Mouse (Mus musculus) heart, embryonic 14.5 days (tissue): ENCODE measurements around the gene Abi3bp. TPM values are rescaled to one million over a fixed set of nuclear protein-coding genes. Genes with fewer than 3 reads are reported as not detected.

Experiments
- ATAC-seq: fragments of 200-750 bp; cut with Nextera tagmentation; 2 replicates; pipeline ENCODE4 v1.8.0; 2017; ENCODE audit warnings: low read depth, moderate TSS enrichment; ENCODE audit not compliant: insufficient number of reproducible peaks, insufficient read depth, low FRiP score
- H3K27ac ChIP-seq, 2 experiments: fragments of 200-500 bp in 1 of 2; fragments of 300-500 bp in 1 of 2; sonication (generic) in 1 of 2; replicated peaks in 1 of 2; 2 replicates each; pipeline ENCODE4 v1.5.1; 2012 to 2014; ENCODE audit warnings: low read depth in 2 of 2, low read length in 2 of 2, control low read depth in 1 of 2, mild to moderate bottlenecking in 1 of 2, mixed read lengths in 1 of 2; ENCODE audit not compliant: control insufficient read depth in 1 of 2, insufficient read depth in 1 of 2
- H3K27me3 ChIP-seq: fragments of 300-500 bp; sonication (generic); 2 replicates; pipeline ENCODE4 v1.6.1; 2014; ENCODE audit warnings: mild to moderate bottlenecking, low read length, control low read depth; ENCODE audit not compliant: control insufficient read depth, insufficient read depth
- H3K36me3 ChIP-seq: fragments of 300-500 bp; sonication (generic); 2 replicates; pipeline ENCODE4 v1.6.1; 2014; ENCODE audit warnings: mild to moderate bottlenecking, control low read depth, low read length, mixed read lengths; ENCODE audit not compliant: control insufficient read depth, insufficient read depth
- H3K4me1 ChIP-seq, 2 experiments: fragments of 200-500 bp in 1 of 2; fragments of 300-500 bp in 1 of 2; sonication (generic) in 1 of 2; 2 replicates each; pipeline ENCODE4 v1.6.1; 2012 to 2014; ENCODE audit warnings: low read length in 2 of 2, control low read depth in 1 of 2, mixed read lengths in 1 of 2; ENCODE audit not compliant: control insufficient read depth in 2 of 2, insufficient read depth in 2 of 2
- H3K4me2 ChIP-seq: fragments of 300-500 bp; sonication (generic); 2 replicates; pipeline ENCODE4 v1.6.1; 2014; ENCODE audit warnings: mild to moderate bottlenecking, low read length
- H3K4me3 ChIP-seq, 2 experiments: fragments of 200-500 bp in 1 of 2; fragments of 300-500 bp in 1 of 2; sonication (generic) in 1 of 2; 2 replicates each; pipeline ENCODE4 v1.5.1; 2012 to 2014; ENCODE audit warnings: low read length in 2 of 2, mild to moderate bottlenecking in 2 of 2, control low read depth in 1 of 2, low read depth in 1 of 2, moderate library complexity in 1 of 2; ENCODE audit not compliant: control insufficient read depth in 1 of 2, insufficient read depth in 1 of 2
- H3K9ac ChIP-seq: fragments of 300-500 bp; sonication (generic); 2 replicates; pipeline ENCODE4 v1.6.1; 2014; ENCODE audit warnings: mild to moderate bottlenecking, low read length
- H3K9me3 ChIP-seq: fragments of 300-500 bp; sonication (generic); 2 replicates; pipeline ENCODE4 v1.6.1; 2016; ENCODE audit warnings: low read length, control low read depth; ENCODE audit not compliant: control insufficient read depth
- WGBS: fragments of 180-500 bp; shearing (Covaris S2); extraction: QIAGEN DNeasy Blood & Tissue Kit; methylation state at CpG from one replicate; pipeline ENCODE4 v1.1.7; 2014; 5-methylcytosine and 5-hydroxymethylcytosine counted together
- polyA plus RNA-seq: library from polyadenylated mRNA; unstranded; fragments of >200 nt; fragmentation: Nextera tagmentation; extraction: Ambion mirVana; gene quantifications from 2 replicates; pipeline ENCODE4 v1.2.1, GENCODE M21; 2014

Gene Abi3bp
- polyA plus RNA-seq, 1 experiment from 2014 or later: 4.7 TPM

- no peaks in the 10 kb centered on the region for H3K27me3 ChIP-seq
- no peak for ATAC-seq
- H3K4me1 ChIP-seq: no peaks in the 10 kb centered on the region
- no peak overlapping the region for H3K9ac ChIP-seq
- H3K9me3 ChIP-seq: no peaks in the 10 kb centered on the region
- no peaks in the 10 kb centered on the region for H3K36me3 ChIP-seq
- no peak overlapping the region for H3K4me3 ChIP-seq
- WGBS: 60% methylated on average over 9 of the region's 9 CpGs
- H3K27ac ChIP-seq: no peak overlapping the region
- no peak overlapping the region for H3K4me2 ChIP-seq
Observed at GRCm38 (mm10) chr16:56518024-56518423, 40.3 kb downstream of the Abi3bp start.

- no peaks in the 10 kb centered on the region for H3K4me1 ChIP-seq
- no peak overlapping the region for H3K27ac ChIP-seq
- H3K4me3 ChIP-seq: no peak overlapping the region
- H3K4me2 ChIP-seq: no peak overlapping the region
- no peak overlapping the region for H3K9ac ChIP-seq
- ATAC-seq: no peak
- no peaks in the 10 kb centered on the region for H3K27me3 ChIP-seq
- no peaks in the 10 kb centered on the region for H3K9me3 ChIP-seq
- no peaks in the 10 kb centered on the region for H3K36me3 ChIP-seq
- WGBS: 36% methylated on average over 8 of the region's 8 CpGs
Observed at GRCm38 (mm10) chr16:56524359-56524758, 46.7 kb downstream of the Abi3bp start.

- no peak overlapping the region for H3K4me2 ChIP-seq
- H3K27me3 ChIP-seq: no peaks in the 10 kb centered on the region
- H3K9ac ChIP-seq: no peak overlapping the region
- H3K27ac ChIP-seq: no peak overlapping the region
- H3K9me3 ChIP-seq: no peaks in the 10 kb centered on the region
- no peaks in the 10 kb centered on the region for H3K36me3 ChIP-seq
- no peak overlapping the region for H3K4me3 ChIP-seq
- no peaks in the 10 kb centered on the region for H3K4me1 ChIP-seq
- ATAC-seq: no peak
- WGBS: 88% methylated on average over 1 of the region's 1 CpGs
Observed at GRCm38 (mm10) chr16:56526482-56526881, 48.8 kb downstream of the Abi3bp start.

GRCm38 (mm10) chr16:56528079-56528688, 50.5 kb downstream of the Abi3bp start:
- Histone ChIP-seq H3K4me3 (no peak overlapping the region), H3K4me1 (no peaks in the 10 kb centered on the region), H3K27ac (no peak overlapping the region), H3K9ac (no peak overlapping the region), H3K27me3 (no peaks in the 10 kb centered on the region), H3K36me3 (no peaks in the 10 kb centered on the region), H3K4me2 (no peak overlapping the region), H3K9me3 (no peaks in the 10 kb centered on the region)
- 48% methylated on average over 3 of the region's 3 CpGs for WGBS
- no peak for ATAC-seq

GRCm38 (mm10) chr16:56579536-56579935, 101.9 kb downstream of the Abi3bp start:
- ATAC-seq: no peak
- no peak overlapping the region for H3K4me3 ChIP-seq
- 64% methylated on average over 1 of the region's 1 CpGs for WGBS
- H3K27ac ChIP-seq: no peak overlapping the region
- H3K9ac ChIP-seq: no peak overlapping the region
- no peak overlapping the region for H3K4me2 ChIP-seq
- H3K27me3 ChIP-seq: no peaks in the 10 kb centered on the region
- H3K36me3 ChIP-seq: no peaks in the 10 kb centered on the region
- H3K9me3 ChIP-seq: no peaks in the 10 kb centered on the region
- no peaks in the 10 kb centered on the region for H3K4me1 ChIP-seq

- 76% methylated on average over 5 of the region's 5 CpGs for WGBS
- no peak overlapping the region for H3K4me3 ChIP-seq
- H3K9me3 ChIP-seq: no peaks in the 10 kb centered on the region
- H3K27ac ChIP-seq: no peak overlapping the region
- no peak for ATAC-seq
- H3K9ac ChIP-seq: no peak overlapping the region
- H3K27me3 ChIP-seq: no peaks in the 10 kb centered on the region
- H3K4me2 ChIP-seq: no peak overlapping the region
- no peaks in the 10 kb centered on the region for H3K36me3 ChIP-seq
- no peaks in the 10 kb centered on the region for H3K4me1 ChIP-seq
Observed at GRCm38 (mm10) chr16:56593581-56593980, 115.9 kb downstream of the Abi3bp start.

- 84% methylated on average over 6 of the region's 6 CpGs for WGBS
- Histone ChIP-seq H3K4me1 (no peaks in the 10 kb centered on the region), H3K9ac (no peak overlapping the region), H3K36me3 (no peaks in the 10 kb centered on the region), H3K27me3 (no peaks in the 10 kb centered on the region), H3K27ac (no peak overlapping the region), H3K9me3 (no peaks in the 10 kb centered on the region), H3K4me3 (no peak overlapping the region), H3K4me2 (no peak overlapping the region)
- no peak for ATAC-seq
Observed at GRCm38 (mm10) chr16:56594866-56595265, 117.2 kb downstream of the Abi3bp start.

GRCm38 (mm10) chr16:56598427-56598826, 120.7 kb downstream of the Abi3bp start:
- Histone ChIP-seq H3K27me3 (no peaks in the 10 kb centered on the region), H3K4me2 (no peak overlapping the region), H3K9me3 (no peaks in the 10 kb centered on the region), H3K36me3 (no peaks in the 10 kb centered on the region), H3K4me3 (no peak overlapping the region), H3K4me1 (no peaks in the 10 kb centered on the region), H3K9ac (no peak overlapping the region), H3K27ac (no peak overlapping the region)
- WGBS: 86% methylated on average over 4 of the region's 4 CpGs
- no peak for ATAC-seq
